Mouse (Mus musculus) thymus, postnatal 25 days (tissue): ENCODE data around the gene Sirpa.

Experiments
- DNase-seq: peaks from one replicate; pipeline ENCODE4 v3.0.0; 2022

Sirpa gene

GRCm38 (mm10) chr2:129592459-129593140 lies at the start of gene Sirpa:
Gene Sirpa (plus strand): TSS chr2:129592835.
- peak; percentile 9 for DNase-seq

- no peak for DNase-seq
These were observed 48.2 kb upstream of the Sirpa start for GRCm38 (mm10) chr2:129544448-129544847.

GRCm38 (mm10) chr2:129544919-129545318 lies 47.7 kb upstream of the Sirpa start:
- DNase-seq = no peak

- no peak for DNase-seq
These were observed 47.0 kb upstream of the Sirpa start for GRCm38 (mm10) chr2:129545596-129545995.

- no peak for DNase-seq
These were observed 45.9 kb upstream of the Sirpa start for GRCm38 (mm10) chr2:129546772-129547171.

- no peak for DNase-seq
These were observed 43.0 kb upstream of the Sirpa start for GRCm38 (mm10) chr2:129549537-129550135.

GRCm38 (mm10) chr2:129550781-129551180 lies 41.9 kb upstream of the Sirpa start:
- no peak for DNase-seq

- DNase-seq = no peak
These were observed 36.6 kb upstream of the Sirpa start for GRCm38 (mm10) chr2:129556081-129556480.

GRCm38 (mm10) chr2:129558008-129558874 lies 34.4 kb upstream of the Sirpa start:
- DNase-seq = no peak

GRCm38 (mm10) chr2:129558875-129559219 lies 33.8 kb upstream of the Sirpa start:
- no peak for DNase-seq

- DNase-seq = no peak
These were observed 30.8 kb upstream of the Sirpa start for GRCm38 (mm10) chr2:129561796-129562195.

- no peak for DNase-seq
These were observed 28.5 kb upstream of the Sirpa start for GRCm38 (mm10) chr2:129563944-129564709.

- DNase-seq = no peak
These were observed 23.5 kb upstream of the Sirpa start for GRCm38 (mm10) chr2:129569120-129569519.

- no peak for DNase-seq
These were observed 23.1 kb upstream of the Sirpa start for GRCm38 (mm10) chr2:129569556-129569955.

- no peak for DNase-seq
These were observed 18.8 kb upstream of the Sirpa start for GRCm38 (mm10) chr2:129573701-129574273.

GRCm38 (mm10) chr2:129574395-129575046 lies 18.1 kb upstream of the Sirpa start:
- DNase-seq = no peak

GRCm38 (mm10) chr2:129575113-129575512 lies 17.5 kb upstream of the Sirpa start:
- DNase-seq = no peak

GRCm38 (mm10) chr2:129576611-129577447 lies 15.8 kb upstream of the Sirpa start:
- DNase-seq = no peak

GRCm38 (mm10) chr2:129580656-129581055 lies 12.0 kb upstream of the Sirpa start:
- no peak for DNase-seq

- DNase-seq = no peak
These were observed 10.8 kb upstream of the Sirpa start for GRCm38 (mm10) chr2:129581826-129582225.

- DNase-seq = no peak
These were observed 10.4 kb upstream of the Sirpa start for GRCm38 (mm10) chr2:129582261-129582660.
